30 mouse cellular contexts compared by ENCODE assay signal in genomic region chr12:51855872-51856271, GRCm38 (mm10). TPM values are rescaled to one million over a fixed set of nuclear protein-coding genes. Genes with fewer than 3 reads are reported as not detected.
DNase-seq lines count a peak whose midpoint lies in the region; ATAC-seq and TF ChIP-seq lines count a peak whose summit lies in the region.
"Had no signal": no experiment of that assay in that cellular context is flagged by ENCODE, and none has a peak within 500 bp of the region (broad histone marks: within the 10 kb centered on the region; RNA-seq: fewer than 3 reads in every experiment).

No protein-coding gene starts in this region.

- H3K4me1 ChIP-seq in thymus, adult 2 months (replicated peaks; ENCODE audit: control insufficient read depth, insufficient read depth, low read length), result peaks cover 3% of the 10 kb centered on the region
- peaks cover 87% of the 10 kb centered on the region for H3K4me1 ChIP-seq in liver, embryonic 13.5 days (replicated peaks)
- H3K4me1 ChIP-seq in liver, embryonic 16.5 days (ENCODE audit: control insufficient read depth, low read depth, low read length), result peaks cover 32% of the 10 kb centered on the region
- no peaks in the 10 kb centered on the region for H3K4me1 ChIP-seq in hindbrain, embryonic 11.5 days (replicated peaks; ENCODE audit: control insufficient read depth, insufficient read depth, low read length)
- H3K4me1 ChIP-seq: embryonic facial prominence, embryonic 12.5 days; embryonic facial prominence, embryonic 15.5 days; heart, embryonic 12.5 days; heart, embryonic 15.5 days; hindbrain, embryonic 10.5 days had no signal

- no peaks in the 10 kb centered on the region for H3K27me3 ChIP-seq in thymus, adult 2 months (ENCODE audit: control insufficient read depth, insufficient read depth, low read length)
- no peaks in the 10 kb centered on the region for H3K27me3 ChIP-seq in liver, embryonic 13.5 days
- H3K27me3 ChIP-seq in liver, embryonic 16.5 days (ENCODE audit: control insufficient read depth, insufficient read depth, low read depth, low read length), result no peaks in the 10 kb centered on the region
- no peaks in the 10 kb centered on the region for H3K27me3 ChIP-seq in hindbrain, embryonic 11.5 days (ENCODE audit: control insufficient read depth, insufficient read depth, low read length)
- H3K27me3 ChIP-seq: CH12.LX; embryonic facial prominence, embryonic 12.5 days; embryonic facial prominence, embryonic 15.5 days; heart, embryonic 12.5 days; heart, embryonic 15.5 days; Patski had no signal

- peak overlapping the region; percentile 72; the same call in 1 of the 2 replicates for H3K27ac ChIP-seq in thymus, adult 2 months (ENCODE audit: control insufficient read depth, insufficient read depth, low read length)
- H3K27ac ChIP-seq in liver, embryonic 13.5 days, result peak overlapping the region; percentile 91
- H3K27ac ChIP-seq in liver, embryonic 16.5 days (ENCODE audit: low read length), result peak overlapping the region; percentile 46
- no peak overlapping the region for H3K27ac ChIP-seq in hindbrain, embryonic 11.5 days (ENCODE audit: low read depth, low read length)
- H3K27ac ChIP-seq: embryonic facial prominence, embryonic 12.5 days; embryonic facial prominence, embryonic 15.5 days; gastrocnemius, adult 2 months; heart, embryonic 15.5 days; hindbrain, embryonic 10.5 days; hindbrain, embryonic 14.5 days; hindbrain, postnatal 0 days had no signal

- 65% methylated on average over 2 of the region's 2 CpGs for WGBS in thymus, adult 2 months
- WGBS in liver, embryonic 13.5 days (ENCODE audit: insufficient replicate concordance), result 32% methylated on average over 2 of the region's 2 CpGs
- 52% methylated on average over 2 of the region's 2 CpGs for WGBS in liver, embryonic 16.5 days (ENCODE audit: insufficient replicate concordance)
- 91% methylated on average over 2 of the region's 2 CpGs for WGBS in hindbrain, embryonic 11.5 days

- peak overlapping the region; percentile 52 for H3K4me2 ChIP-seq in liver, embryonic 13.5 days
- no peak overlapping the region for H3K4me2 ChIP-seq in liver, embryonic 16.5 days (ENCODE audit: low read depth, low read length)
- no peak overlapping the region for H3K4me2 ChIP-seq in hindbrain, embryonic 11.5 days (replicated peaks; ENCODE audit: low read depth, low read length)
- H3K4me2 ChIP-seq: embryonic facial prominence, embryonic 12.5 days; embryonic facial prominence, embryonic 15.5 days; heart, embryonic 12.5 days; heart, embryonic 15.5 days; hindbrain, embryonic 14.5 days had no signal

- ATAC-seq in liver, embryonic 13.5 days (ENCODE audit: low read depth), result no peak
- ATAC-seq in liver, embryonic 16.5 days (ENCODE audit: low read depth), result no peak
- no peak for ATAC-seq in hindbrain, embryonic 11.5 days (ENCODE audit: low FRiP score)
- ATAC-seq: forebrain, embryonic 14.5 days; forebrain, postnatal 0 days; hindbrain, postnatal 0 days; Patski had no signal

- TF ChIP-seq CTCF in thymus, adult 2 months (IDR thresholded peaks at IDR 0.05; ENCODE audit: borderline replicate concordance, control insufficient read depth, extremely low read depth, insufficient read depth, low read length, poor library complexity), result no peak

- H3K9ac ChIP-seq in liver, embryonic 13.5 days, result peak overlapping the region; percentile 64
- no peak overlapping the region for H3K9ac ChIP-seq in liver, embryonic 16.5 days (ENCODE audit: low read depth, low read length)
- no peak overlapping the region for H3K9ac ChIP-seq in hindbrain, embryonic 11.5 days (ENCODE audit: low read depth, low read length)
- H3K9ac ChIP-seq: embryonic facial prominence, embryonic 12.5 days; embryonic facial prominence, embryonic 15.5 days; forebrain, postnatal 0 days; heart, embryonic 12.5 days; heart, embryonic 15.5 days; hindbrain, embryonic 14.5 days had no signal

- H3K9me3 ChIP-seq in liver, embryonic 13.5 days (replicated peaks), result no peaks in the 10 kb centered on the region
- no peaks in the 10 kb centered on the region for H3K9me3 ChIP-seq in liver, embryonic 16.5 days (replicated peaks; ENCODE audit: control insufficient read depth, low read length)
- H3K9me3 ChIP-seq in hindbrain, embryonic 11.5 days (ENCODE audit: control insufficient read depth, low read length), result no peaks in the 10 kb centered on the region
- H3K9me3 ChIP-seq: embryonic facial prominence, embryonic 12.5 days; embryonic facial prominence, embryonic 15.5 days; heart, embryonic 12.5 days; heart, embryonic 15.5 days; hindbrain, embryonic 10.5 days had no signal

- no peak overlapping the region for H3K4me3 ChIP-seq in thymus, adult 2 months (ENCODE audit: control insufficient read depth, insufficient read depth, low read length)
- no peak overlapping the region for H3K4me3 ChIP-seq in liver, embryonic 13.5 days (replicated peaks)
- H3K4me3 ChIP-seq in liver, embryonic 16.5 days (ENCODE audit: low read depth, low read length), result no peak overlapping the region
- H3K4me3 ChIP-seq in hindbrain, embryonic 11.5 days (ENCODE audit: low read depth, low read length), result no peak overlapping the region
- H3K4me3 ChIP-seq: embryonic facial prominence, embryonic 12.5 days; embryonic facial prominence, embryonic 15.5 days; gastrocnemius, adult 2 months; heart, embryonic 12.5 days; heart, embryonic 15.5 days; hindbrain, embryonic 10.5 days had no signal

- no peaks in the 10 kb centered on the region for H3K36me3 ChIP-seq in thymus, adult 2 months (ENCODE audit: control insufficient read depth, insufficient read depth, low read length)
- H3K36me3 ChIP-seq in liver, embryonic 13.5 days, result no peaks in the 10 kb centered on the region
- no peaks in the 10 kb centered on the region for H3K36me3 ChIP-seq in liver, embryonic 16.5 days (ENCODE audit: control insufficient read depth, insufficient read depth)
- no peaks in the 10 kb centered on the region for H3K36me3 ChIP-seq in hindbrain, embryonic 11.5 days (ENCODE audit: control insufficient read depth, insufficient read depth, low read length)
- H3K36me3 ChIP-seq: embryonic facial prominence, embryonic 12.5 days; embryonic facial prominence, embryonic 15.5 days; heart, embryonic 12.5 days; heart, embryonic 15.5 days; hindbrain, embryonic 10.5 days had no signal

- DNase-seq in thymus, adult 2 months, result no peak
- no peak for DNase-seq in thymus, postnatal 14 days
- DNase-seq in liver, embryonic 13.5 days, result no peak
- no peak for DNase-seq in urinary bladder, postnatal 14 days (ENCODE audit: low spot score)
- no peak for DNase-seq in hindbrain, embryonic 11.5 days (ENCODE audit: low spot score)
- DNase-seq in Muller cell, postnatal 12 days (ENCODE audit: inconsistent ontology term), result no peak
- DNase-seq: adrenal gland, postnatal 10 days; adrenal gland, postnatal 36 days; B cell, adult 2 months; cerebellum, adult 11 months; cerebellum, adult 2 months; cerebellum, adult 9-11 months; cerebellum, postnatal 25 days; forebrain, postnatal 0 days; gastrocnemius, adult 2 months; gastrocnemius, postnatal 14 days; heart, adult 18-20 months; heart, postnatal 10 days; heart, postnatal 36 days had no signal

- TF ChIP-seq POLR2A in thymus, adult 2 months (IDR thresholded peaks at IDR 0.05; ENCODE audit: control insufficient read depth, extremely low read depth, insufficient read depth, low read length, poor library complexity), result no peak

RNA-seq across cellular contexts. Expression of gene Hectd1, which starts 26.5 kb away (rescaled TPM):
- 27.7 and 29.6 TPM in 2 replicates for polyA plus RNA-seq in thymus, adult 2 months (2012; rRNA removed)
- 29.6 and 32.1 TPM in 2 replicates for polyA plus RNA-seq in liver, embryonic 13.5 days (2015; fragmentation: Nextera tagmentation; extraction: Ambion mirVana)
- 23.6 and 24.6 TPM in 2 replicates for polyA plus RNA-seq in liver, embryonic 16.5 days (2015; fragmentation: Nextera tagmentation; extraction: Ambion mirVana)
- 35.0 and 44.5 TPM in 2 replicates for polyA plus RNA-seq in hindbrain, embryonic 11.5 days (2014; fragmentation: Nextera tagmentation; extraction: Ambion mirVana)
